Mouse (Mus musculus) liver, embryonic 14.5 days (tissue): Measurements from ENCODE around the gene AW011738. TPM values are rescaled to one million over a fixed set of nuclear protein-coding genes. Genes with fewer than 3 reads are reported as not detected.

Experiments used
- ATAC-seq: fragments of 200-750 bp; cut with Nextera tagmentation; 2 replicates; pipeline ENCODE4 v1.8.0; 2017; ENCODE audit warnings: moderate number of reproducible peaks, mild to moderate bottlenecking, moderate library complexity; ENCODE audit not compliant: insufficient read depth
- DNase-seq, 3 experiments: peaks; one replicate each; pipeline ENCODE4 v3.0.0-alpha.2; 2012 to 2013; ENCODE audit warnings: low read depth in 3 of 3, low spot score in 3 of 3
- H3K27ac ChIP-seq: fragments of 300-500 bp; sonication (generic); 2 replicates; pipeline ENCODE4 v1.5.1; 2014; ENCODE audit warnings: moderate library complexity, mild to moderate bottlenecking, control low read depth, inconsistent platforms
- H3K27me3 ChIP-seq: fragments of 300-500 bp; sonication (generic); 2 replicates; pipeline ENCODE4 v1.6.1; 2014; ENCODE audit warnings: mild to moderate bottlenecking, low read length, moderate library complexity; ENCODE audit not compliant: control insufficient read depth, insufficient read depth
- H3K36me3 ChIP-seq: fragments of 300-500 bp; sonication (generic); replicated peaks from 2 replicates; pipeline ENCODE4 v1.6.1; 2014; ENCODE audit warnings: low read depth; ENCODE audit not compliant: control insufficient read depth, insufficient read depth
- H3K4me1 ChIP-seq, 2 experiments: fragments of 200-500 bp in 1 of 2; fragments of 300-500 bp in 1 of 2; sonication (generic) in 1 of 2; replicated peaks; 2 replicates each; pipeline ENCODE4 v1.6.1; 2012 to 2014; ENCODE audit warnings: antibody characterized with exemption in 1 of 2, inconsistent platforms in 1 of 2, low read length in 1 of 2; ENCODE audit not compliant: control insufficient read depth in 2 of 2, insufficient read depth in 2 of 2
- H3K4me2 ChIP-seq: fragments of 300-500 bp; sonication (generic); 2 replicates; pipeline ENCODE4 v1.6.1; 2014; ENCODE audit warnings: low read depth, mild to moderate bottlenecking, control low read depth, moderate library complexity
- H3K4me3 ChIP-seq, 2 experiments: fragments of 200-500 bp in 1 of 2; fragments of 300-500 bp in 1 of 2; sonication (generic) in 1 of 2; 2 replicates each; pipeline ENCODE4 v1.5.1; 2012 to 2014; ENCODE audit warnings: low read depth in 2 of 2, low read length in 2 of 2, mild to moderate bottlenecking in 2 of 2, control low read depth in 1 of 2, inconsistent platforms in 1 of 2, moderate library complexity in 1 of 2; ENCODE audit not compliant: insufficient read depth in 1 of 2
- H3K9ac ChIP-seq: fragments of 300-500 bp; sonication (generic); replicated peaks from 2 replicates; pipeline ENCODE4 v1.6.1; 2014; ENCODE audit warnings: mild to moderate bottlenecking, control low read depth, moderate library complexity
- H3K9me3 ChIP-seq: fragments of 300-500 bp; sonication (generic); 2 replicates; pipeline ENCODE4 v1.6.1; 2016; ENCODE audit warnings: low read length, mixed read lengths; ENCODE audit not compliant: control insufficient read depth
- CTCF ChIP-seq: IDR thresholded peaks from 2 replicates; pipeline ENCODE4 v1.5.1; 2016; ENCODE audit warnings: antibody characterized with exemption, low read depth, control low read depth
- EP300 ChIP-seq: IDR thresholded peaks from 2 replicates; pipeline ENCODE4 v1.6.1; 2016; ENCODE audit warnings: antibody characterized with exemption, low read depth
- WGBS: fragments of 180-500 bp; shearing (Covaris S2); extraction: QIAGEN DNeasy Blood & Tissue Kit; methylation state at CpG from one replicate; pipeline ENCODE4 v1.1.7; 2014; ENCODE audit not compliant: insufficient replicate concordance; 5-methylcytosine and 5-hydroxymethylcytosine counted together
- polyA plus RNA-seq, 2 experiments: library from polyadenylated mRNA; depleted of rRNA in 1 of 2; stranded (reverse) in 1 of 2; unstranded in 1 of 2; fragments of >200 nt; fragmentation: Nextera tagmentation in 1 of 2; extraction: Ambion mirVana in 1 of 2; gene quantifications; 2 replicates each; pipeline versions ENCODE4 v1.2.1 to v1.2.3; 2012 to 2014

AW011738 gene
- polyA plus RNA-seq, 2 experiments = 0.23 to 0.66 TPM

GRCm38 (mm10) chr4:156193200-156193590 is 9.9 kb upstream of the AW011738 start:
- no peak overlapping the region for H3K4me2 ChIP-seq
- peaks cover 16% of the 10 kb centered on the region for H3K27me3 ChIP-seq
- no peaks in the 10 kb centered on the region for H3K9me3 ChIP-seq
- WGBS = 52% methylated on average over 2 of the region's 2 CpGs
- no peaks in the 10 kb centered on the region for H3K36me3 ChIP-seq
- DNase-seq = no peak
- H3K4me3 ChIP-seq = no peak overlapping the region
- H3K4me1 ChIP-seq = peaks cover 18 to 34% of the 10 kb centered on the region in 2 experiments
- no peak for ATAC-seq
- TF ChIP-seq EP300 = no peak
- TF ChIP-seq CTCF = no peak
- no peak overlapping the region for H3K9ac ChIP-seq
- H3K27ac ChIP-seq = no peak overlapping the region

DNA sequence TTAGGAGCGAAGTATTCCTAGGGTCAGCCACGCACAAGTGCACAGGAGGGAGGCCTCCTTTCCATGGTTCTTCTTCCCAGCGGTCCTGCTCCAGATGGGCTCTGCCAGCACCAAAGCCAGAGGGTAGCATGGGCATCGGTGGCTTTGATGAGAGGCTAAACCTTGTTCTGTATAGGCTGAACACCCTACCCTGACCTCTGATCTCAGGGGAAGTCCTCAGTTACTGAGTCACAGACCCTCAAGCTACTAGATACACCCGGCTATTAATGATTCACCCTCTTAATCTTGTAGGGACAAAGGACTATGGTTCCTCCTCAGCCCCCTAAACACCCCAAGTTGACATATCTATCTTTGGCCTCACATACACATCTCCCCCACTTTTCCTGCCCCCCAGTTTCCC is 9.2 kb upstream of the AW011738 start:
- Histone ChIP-seq H3K9ac (no peak overlapping the region), H3K27me3 (peaks cover 16% of the 10 kb centered on the region), H3K36me3 (no peaks in the 10 kb centered on the region), H3K4me2 (peak overlapping the region; percentile 3; the same call in 1 of the 2 replicates), H3K4me1 (peaks cover 20 to 31% of the 10 kb centered on the region in 2 experiments), H3K9me3 (no peaks in the 10 kb centered on the region), H3K27ac (no peak overlapping the region), H3K4me3 (no peak overlapping the region)
- DNase-seq = no peak
- TF ChIP-seq EP300 (no peak), CTCF (no peak)
- 75% methylated on average over 5 of the region's 5 CpGs for WGBS
- no peak for ATAC-seq

DNA sequence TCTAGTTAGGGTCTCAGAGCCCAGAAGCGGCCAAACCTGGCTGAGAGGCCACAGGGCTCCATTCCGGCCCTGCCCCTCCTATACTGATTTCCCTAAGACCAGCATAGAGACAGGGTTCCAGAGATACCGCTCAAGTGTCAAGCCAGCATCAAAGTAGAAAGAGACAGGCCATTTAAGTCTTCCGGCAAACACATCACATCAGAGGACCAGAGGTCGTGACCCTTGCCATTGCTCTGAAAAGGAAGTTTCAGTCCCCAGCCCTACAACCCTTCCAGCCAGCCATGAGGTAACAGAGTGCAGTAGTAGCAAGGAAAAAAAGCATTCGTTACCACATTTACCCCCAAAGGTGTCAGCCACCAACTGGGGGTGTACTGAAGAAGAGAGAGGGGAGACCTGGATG is 8.8 kb upstream of the AW011738 start:
- H3K9ac ChIP-seq = no peak overlapping the region
- peaks cover 17 to 27% of the 10 kb centered on the region in 2 experiments for H3K4me1 ChIP-seq
- H3K27me3 ChIP-seq = peaks cover 16% of the 10 kb centered on the region
- no peaks in the 10 kb centered on the region for H3K9me3 ChIP-seq
- 61% methylated on average over 6 of the region's 6 CpGs for WGBS
- TF ChIP-seq EP300 (no peak), CTCF (no peak)
- H3K36me3 ChIP-seq = no peaks in the 10 kb centered on the region
- no peak for DNase-seq
- H3K27ac ChIP-seq = no peak overlapping the region
- no peak for ATAC-seq
- peak overlapping the region; percentile 3; the same call in 1 of the 2 replicates for H3K4me2 ChIP-seq
- no peak overlapping the region for H3K4me3 ChIP-seq

GRCm38 (mm10) chr4:156195927-156196870 is 6.9 kb upstream of the AW011738 start:
- WGBS = 7% methylated on average over 35 of the region's 35 CpGs
- Histone ChIP-seq H3K9me3 (no peaks in the 10 kb centered on the region), H3K36me3 (no peaks in the 10 kb centered on the region), H3K27me3 (peaks cover 16% of the 10 kb centered on the region), H3K4me1 (peaks cover 17 to 26% of the 10 kb centered on the region in 2 experiments), H3K4me2 (peak overlapping the region; percentile 92), H3K27ac (no peak overlapping the region), H3K4me3 (peak overlapping the region; percentile 55 to 72), H3K9ac (peak overlapping the region; percentile 60)
- no peak for DNase-seq
- no peak for ATAC-seq
- TF ChIP-seq CTCF (no peak), EP300 (no peak)

- H3K27ac ChIP-seq = peak within 1 kb of the TSS; percentile 90
- H3K9ac ChIP-seq = peak within 1 kb of the TSS; percentile 75
- peak within 1 kb of the TSS; percentile 72 to 78 for H3K4me3 ChIP-seq
- WGBS = 0% methylated on average over 63 of the region's 88 CpGs
- ATAC-seq (peak; percentile 83), DNase-seq (peak in 2 of 3 experiments; percentile 42 to 45)
- no peak for TF ChIP-seq CTCF
- no peak for TF ChIP-seq EP300
- peak within 1 kb of the TSS; percentile 92 for H3K4me2 ChIP-seq
- H3K27me3 ChIP-seq = peaks cover 16% of the 10 kb centered on the region
- no peaks in the 10 kb centered on the region for H3K36me3 ChIP-seq
- no peaks in the 10 kb centered on the region for H3K9me3 ChIP-seq
- peaks cover 18 to 28% of the 10 kb centered on the region in 2 experiments for H3K4me1 ChIP-seq
Observed at GRCm38 (mm10) chr4:156197131-156197828, 5.8 kb upstream of the AW011738 start, which contains the start of gene Agrn. Gene Agrn (minus strand): TSS chr4:156197488.
